Mouse (Mus musculus): ENCODE data around the gene Ednra.

GRCm38 (mm10) chr8:77683356-77684106 lies 40.7 kb downstream of the Ednra start:
- TF ChIP-seq CTCF (IDR thresholded peaks at IDR 0.05) = no peak
- TF ChIP-seq POLR2A (IDR thresholded peaks at IDR 0.05; ENCODE audit: insufficient read depth, low read depth, low read length) = no peak
- no peak for TF ChIP-seq EP300 (IDR thresholded peaks at IDR 0.05; ENCODE audit: insufficient read depth, low read depth, low read length)

Measured in heart, adult 2 months (tissue).